Mouse (Mus musculus) cerebellum, adult 9-10 months (tissue): ENCODE data around the gene Srebf1.

Source experiments
- DNase-seq: peaks from one replicate; pipeline ENCODE4 v3.0.0; 2022

The Srebf1 gene

DNA sequence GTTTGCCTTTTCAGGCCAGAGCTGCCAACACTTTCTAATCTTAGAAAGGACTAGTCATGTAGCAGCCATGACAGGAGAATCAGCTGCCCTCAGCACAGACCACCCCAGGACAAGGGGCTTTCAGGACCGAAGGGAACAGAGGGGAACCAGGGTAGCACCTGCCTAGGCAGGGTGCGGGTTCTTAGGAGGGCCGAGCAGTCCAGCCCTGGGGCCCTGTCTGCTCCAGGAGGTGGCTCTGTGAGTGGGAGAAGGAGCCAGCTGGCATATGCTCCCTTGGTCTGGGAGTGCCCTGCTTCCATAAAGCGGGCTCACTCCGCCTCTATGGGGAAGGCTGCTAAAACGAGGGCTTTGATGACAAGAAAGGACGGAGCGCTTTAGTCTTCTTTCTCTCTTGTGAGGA, 10.9 kb upstream of the Srebf1 start:
- peak; percentile 82 for DNase-seq

DNA sequence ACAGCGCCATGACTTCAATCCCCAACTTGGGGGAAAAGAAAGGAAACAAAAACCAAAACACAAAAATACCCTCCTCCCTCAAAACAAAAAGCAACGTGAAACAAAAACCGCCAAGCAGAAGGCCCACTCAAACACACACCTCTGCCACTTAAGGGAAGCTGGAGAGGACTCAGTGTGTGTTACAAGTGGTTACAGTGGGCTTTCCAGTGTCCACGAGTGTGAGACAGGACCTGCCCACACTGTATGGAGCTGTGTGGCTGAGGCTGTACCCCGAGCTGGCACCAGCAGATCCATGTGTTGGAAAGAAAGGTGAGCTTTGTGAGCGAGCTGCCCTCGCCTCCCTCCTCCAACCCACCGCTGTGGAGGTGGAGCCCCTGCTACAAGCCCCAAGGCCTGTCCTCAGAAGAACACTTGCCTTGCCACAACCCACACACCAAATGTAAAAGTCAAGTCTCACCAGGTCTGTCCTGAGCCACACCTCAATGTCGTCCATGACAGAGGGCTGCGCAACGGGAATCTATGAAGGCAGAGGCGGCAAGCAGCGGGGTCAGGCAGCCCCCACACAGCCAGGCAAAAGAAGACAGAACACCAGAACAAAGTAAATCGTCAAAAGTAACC, 10.2 kb upstream of the Srebf1 start:
- DNase-seq, result no peak

DNA sequence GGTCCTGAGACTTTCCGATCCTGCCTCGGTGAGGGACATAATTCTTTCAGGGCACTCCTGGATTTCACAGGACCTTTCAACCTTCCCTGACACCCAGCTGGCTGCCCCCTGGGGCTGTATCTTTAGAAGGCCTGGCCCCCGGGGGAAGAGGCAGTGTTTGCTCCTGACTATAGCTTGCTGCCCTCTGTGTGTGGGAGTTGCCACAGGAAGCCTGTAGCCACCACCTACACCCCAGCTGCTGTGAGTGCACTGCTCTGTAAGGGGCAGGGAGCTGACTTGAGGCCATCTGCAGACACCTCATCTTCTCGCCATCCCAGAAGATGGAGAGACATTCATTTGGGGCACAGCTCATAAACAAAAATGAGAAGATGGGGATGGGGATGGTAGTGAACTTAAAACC, 9.6 kb upstream of the Srebf1 start:
- DNase-seq, result no peak

DNA sequence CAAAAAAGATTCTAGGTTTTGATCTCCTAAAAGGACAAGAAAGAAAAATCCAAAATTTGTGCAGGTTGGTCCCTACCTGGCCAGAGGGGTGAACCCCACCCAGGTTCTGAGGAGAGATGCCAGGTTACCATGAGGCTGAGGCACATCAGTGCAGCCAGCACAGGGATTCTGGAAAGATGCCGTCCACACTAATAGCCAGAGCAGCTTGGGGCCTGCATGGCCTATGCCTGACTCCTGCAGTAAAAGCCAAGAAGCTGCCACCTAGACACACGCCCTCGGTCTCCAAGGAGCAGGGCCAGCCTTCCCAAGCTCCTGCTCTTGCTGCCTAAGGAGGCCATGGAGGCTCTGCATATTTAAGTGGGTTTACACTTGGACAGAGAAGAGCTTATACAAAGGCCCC, 8.9 kb upstream of the Srebf1 start:
- DNase-seq, result no peak

DNA sequence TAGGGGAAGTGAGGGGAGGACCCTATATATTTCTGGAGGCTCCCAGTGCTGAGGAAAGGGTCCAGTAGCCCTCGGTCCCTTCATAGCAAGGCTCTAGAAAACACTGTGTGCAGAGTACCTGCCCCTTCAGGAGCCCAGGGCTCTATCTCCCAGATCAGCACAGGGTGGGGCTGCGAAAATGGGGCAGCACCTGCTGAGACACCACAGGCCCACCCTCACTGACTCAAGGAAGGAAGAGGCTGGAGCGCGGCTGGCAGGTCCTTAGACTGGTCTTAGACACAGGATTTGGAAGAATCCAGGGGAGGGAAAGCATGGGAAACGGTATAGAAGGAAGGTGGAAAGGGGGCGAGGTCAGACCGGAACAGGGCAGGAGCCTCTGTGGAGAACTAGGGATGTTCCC, 8.1 kb upstream of the Srebf1 start:
- DNase-seq, result no peak

DNA sequence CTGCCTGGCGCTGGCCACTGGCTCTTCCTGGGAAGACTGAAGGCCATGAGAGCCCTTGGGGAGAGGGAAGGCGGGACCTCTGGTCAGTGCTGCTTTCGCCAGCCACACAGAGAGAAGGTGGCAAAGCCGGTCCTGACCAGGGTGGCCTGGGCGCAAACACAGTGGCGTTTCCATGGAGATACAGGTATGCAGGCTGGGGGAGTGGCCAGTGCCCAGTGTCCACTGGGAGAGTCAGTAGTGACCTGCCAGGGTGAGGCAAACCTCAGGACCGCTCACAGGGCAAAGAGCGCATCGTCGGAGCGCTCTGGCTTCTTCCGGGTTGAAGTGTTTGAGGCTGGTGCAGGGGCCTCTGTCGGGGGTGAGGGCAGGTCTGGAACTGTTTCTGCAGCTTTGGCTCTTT, 7.4 kb upstream of the Srebf1 start:
- no peak for DNase-seq

DNA sequence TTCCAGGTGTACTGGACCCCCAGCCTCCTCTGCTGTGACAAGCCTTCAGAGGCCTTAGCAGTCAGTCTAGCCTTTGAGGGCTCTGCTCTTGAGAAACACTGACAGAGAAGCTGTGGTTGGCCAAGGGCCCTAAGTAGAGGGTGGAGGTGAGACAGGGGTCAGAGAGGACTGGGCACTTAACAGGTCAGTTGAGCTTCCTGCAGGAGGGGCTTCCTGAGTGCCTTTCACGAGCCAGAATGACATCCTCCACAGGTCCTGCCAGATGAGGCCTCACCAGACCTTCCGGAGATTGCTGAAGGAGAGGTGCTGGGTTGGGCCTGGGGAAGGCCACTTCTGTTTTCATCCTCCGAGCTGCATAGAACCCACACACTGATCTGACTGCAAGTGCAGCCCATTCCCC, 6.1 kb upstream of the Srebf1 start:
- no peak for DNase-seq

DNA sequence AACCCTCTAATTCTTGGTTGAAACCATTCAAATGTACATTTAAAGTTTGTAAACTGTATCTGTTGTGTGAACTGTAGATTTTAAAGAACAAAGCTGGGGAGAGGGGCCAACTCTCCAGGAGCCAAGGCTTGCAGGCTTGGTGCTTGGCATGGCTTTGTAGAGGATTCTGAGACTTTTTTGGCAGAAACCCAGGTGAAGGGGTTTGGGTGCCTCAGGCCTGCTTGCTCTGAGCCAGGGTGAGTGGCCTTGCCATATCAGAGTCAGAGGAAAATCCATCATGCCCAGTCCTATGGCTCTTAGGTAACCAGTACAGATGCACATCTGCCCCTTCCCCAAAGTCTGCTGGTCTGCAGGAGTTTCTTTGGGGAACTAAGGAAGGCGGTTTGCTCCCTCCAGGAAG, 3.5 kb upstream of the Srebf1 start:
- no peak for DNase-seq

DNA sequence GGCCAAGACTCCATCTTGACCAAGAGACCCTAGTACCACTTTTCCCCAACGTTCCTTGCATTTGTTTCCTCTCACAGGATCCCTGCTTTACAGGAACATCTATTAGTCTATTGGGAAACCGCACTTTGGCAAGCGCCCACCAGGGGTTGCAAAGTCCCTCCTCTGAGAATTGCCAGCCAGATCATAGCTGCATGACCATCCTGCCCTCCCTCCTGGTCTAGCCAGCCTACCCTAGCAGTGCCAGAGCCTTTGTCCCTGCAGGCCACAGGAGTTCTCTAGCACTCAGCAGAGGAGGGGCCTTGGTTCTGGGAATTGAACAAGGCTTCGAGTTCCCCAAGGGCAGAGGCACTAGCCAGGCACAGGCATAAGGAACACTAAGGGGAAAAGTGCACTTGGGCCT, 2.3 kb upstream of the Srebf1 start:
- DNase-seq, result no peak

DNA sequence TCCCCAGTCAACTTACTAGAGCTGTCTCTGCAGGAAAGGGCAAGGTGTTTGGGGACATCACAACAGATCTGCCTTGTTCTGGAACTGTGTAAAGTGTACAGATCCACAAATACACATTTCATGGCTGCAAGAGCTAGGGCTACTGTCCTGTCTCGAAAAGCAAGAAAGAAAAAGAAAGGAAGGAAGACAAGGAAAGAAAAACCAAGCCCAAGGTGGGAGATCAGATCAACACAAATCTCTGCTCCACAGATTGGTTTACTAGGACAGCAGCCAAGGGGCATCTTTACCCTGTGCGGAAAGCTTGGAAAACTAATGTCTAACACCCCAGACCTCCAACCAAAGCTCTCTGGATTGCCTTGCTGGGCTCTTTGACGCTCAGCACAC, 304 bp downstream of the Srebf1 start:
- no peak for DNase-seq

DNA sequence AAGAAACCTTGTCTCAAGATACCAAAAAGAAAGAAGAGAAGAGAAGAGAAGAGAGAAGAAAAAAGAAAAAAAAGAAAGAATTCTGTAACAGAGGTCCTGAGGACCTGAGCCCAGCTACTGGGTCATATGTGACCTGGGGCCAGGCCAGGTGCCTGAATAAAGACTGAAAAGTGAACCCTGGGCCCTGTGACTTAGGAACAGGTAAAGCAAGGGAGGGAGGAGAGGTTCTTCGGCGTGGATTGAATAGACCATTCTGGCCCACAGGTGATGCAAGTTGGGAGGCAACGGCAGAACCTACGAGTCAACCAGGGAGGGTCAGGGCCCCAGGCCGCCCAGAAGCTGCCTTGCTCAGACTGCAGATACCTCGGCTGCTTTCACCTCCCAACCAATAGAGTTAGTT, 956 bp downstream of the Srebf1 start:
- no peak for DNase-seq

DNA sequence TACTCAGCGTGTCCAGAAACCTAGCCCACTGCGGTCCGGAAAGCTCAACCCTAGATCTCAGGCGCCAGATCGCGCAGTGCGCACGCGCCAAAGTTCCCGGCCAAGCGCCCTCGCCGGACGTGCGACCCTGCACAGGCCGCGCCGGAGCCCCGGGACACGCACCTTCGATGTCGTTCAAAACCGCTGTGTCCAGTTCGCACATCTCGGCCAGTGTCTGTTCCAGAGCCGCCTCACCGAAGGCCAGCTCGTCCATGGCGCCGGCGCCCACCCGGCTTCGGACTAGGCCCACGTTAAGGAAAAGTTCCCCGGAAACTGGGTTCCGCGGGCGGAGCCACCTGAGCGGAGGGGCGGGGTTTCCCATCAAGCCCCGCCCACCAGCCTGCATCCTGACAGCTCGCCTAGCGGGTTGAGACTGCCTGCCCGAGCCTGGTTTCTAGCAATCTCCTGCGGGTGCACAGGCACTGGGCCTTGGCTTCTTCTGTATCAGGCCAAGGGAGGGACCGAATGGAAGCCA, 2.0 kb downstream of the Srebf1 start:
- DNase-seq, result peak; percentile 87

DNA sequence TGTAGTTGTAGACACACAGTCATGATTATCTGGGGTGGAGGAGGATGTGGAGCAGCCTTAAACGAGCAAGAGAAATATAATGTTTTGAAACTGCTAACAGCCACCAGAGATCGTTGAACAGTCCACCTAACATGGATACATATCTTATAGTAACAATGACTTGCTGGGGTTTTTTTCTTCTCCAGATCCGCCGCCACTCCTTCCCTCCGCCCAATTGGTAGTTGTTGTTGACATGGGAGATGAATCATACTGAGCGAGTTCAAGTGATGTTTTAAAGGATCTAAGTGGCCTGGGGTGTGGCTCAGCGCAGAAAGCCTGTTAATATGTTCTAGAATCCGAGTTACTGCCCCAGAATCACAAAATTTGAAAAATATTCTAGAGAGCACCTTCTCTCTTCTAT, 2.8 kb downstream of the Srebf1 start:
- no peak for DNase-seq

DNA sequence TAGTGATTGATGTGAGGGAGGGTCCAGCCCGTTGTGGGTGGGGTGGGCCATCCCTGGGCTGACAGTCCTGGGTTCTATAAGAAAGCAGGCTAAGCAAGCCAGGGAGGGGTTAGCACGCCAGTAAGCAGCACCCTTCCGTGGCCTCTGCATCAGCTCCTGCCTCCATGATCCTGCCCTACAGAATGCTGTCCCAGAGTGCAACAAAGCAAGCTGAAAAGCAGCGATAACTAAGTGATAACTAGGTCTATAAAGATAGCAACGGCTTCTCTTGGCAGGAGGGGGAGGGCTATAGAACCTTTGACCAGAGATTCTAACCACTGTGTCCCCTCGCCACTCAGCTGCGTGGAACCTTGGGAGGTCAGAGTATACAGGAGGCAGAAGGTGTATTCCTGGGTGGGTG, 4.9 kb downstream of the Srebf1 start:
- no peak for DNase-seq

DNA sequence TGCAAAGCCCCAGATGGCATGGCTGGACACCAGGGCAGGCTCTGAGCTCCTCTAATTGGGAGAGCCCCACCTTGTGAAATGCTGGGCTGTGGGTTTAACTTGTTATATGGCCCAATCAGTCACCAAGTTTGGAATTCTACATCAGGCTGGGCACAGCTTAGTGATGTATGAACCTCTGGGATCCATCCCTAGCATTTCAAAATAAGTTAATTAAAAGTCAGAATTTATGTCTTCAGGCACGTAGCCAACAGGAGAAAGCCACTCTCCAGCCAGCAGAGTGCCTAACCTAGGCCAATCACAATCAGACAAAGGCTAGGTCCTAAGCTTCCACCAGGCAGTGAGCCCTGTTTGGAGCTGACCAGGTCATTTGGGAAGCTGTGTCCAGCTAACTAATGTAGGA, 5.7 kb downstream of the Srebf1 start:
- no peak for DNase-seq

DNA sequence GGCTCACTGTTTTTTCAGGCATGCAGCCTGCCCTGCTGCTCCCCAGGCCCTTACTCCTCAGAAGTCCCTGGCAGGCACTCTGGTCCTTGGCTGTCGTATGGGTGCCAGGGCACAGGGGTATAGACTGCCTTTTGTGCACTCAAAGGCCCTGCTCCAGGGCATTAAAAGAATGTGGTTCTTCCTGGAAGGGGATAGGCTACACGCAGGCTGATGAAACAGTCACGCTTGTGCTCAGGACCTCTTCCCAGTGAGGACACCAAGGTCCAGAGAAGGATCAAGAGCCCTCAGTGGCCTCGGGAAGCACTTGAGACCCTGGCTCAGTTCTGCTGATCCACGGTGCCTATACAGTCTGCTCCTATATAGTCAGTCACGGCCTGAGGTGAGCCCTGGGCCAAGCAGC, 9.1 kb downstream of the Srebf1 start:
- no peak for DNase-seq

DNA sequence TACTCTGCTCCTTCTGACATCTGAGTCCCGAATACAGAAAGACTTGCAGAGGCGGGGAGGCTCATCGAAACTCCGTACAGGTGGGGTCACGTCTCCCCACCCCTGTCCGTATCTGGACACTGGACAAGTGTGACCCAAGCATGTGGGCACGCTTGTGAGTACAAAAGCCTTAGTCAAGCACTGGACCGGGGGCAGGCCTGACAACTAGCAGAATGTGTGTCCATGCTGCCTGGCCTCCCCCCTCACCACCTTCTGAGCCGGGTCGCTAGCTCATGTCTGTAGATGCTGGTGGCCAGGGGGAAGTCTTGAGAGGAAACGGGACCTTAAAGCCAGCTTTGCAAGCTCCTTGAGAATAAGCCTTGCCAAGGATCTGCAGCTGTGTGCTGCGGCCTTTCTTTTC, 10.6 kb downstream of the Srebf1 start:
- no peak for DNase-seq

DNA sequence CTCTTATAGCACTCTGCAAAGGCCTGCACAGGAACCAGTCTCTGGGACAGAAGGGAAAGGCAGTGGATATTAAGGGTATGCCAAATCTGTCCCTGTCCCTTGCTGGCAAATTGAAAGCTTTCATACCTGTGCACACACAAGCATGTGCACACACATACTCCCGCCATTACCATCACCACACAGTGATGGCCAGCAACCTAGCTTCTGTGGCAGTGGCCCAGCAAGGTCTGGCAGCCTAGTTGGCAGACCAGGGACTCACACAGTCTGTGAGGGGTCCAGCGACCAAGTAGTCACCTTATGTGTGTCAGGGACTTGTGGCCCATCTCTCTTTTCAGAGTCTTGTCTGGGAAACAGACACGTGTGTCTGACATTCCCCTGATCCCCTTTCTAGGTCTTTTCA, 11.2 kb downstream of the Srebf1 start:
- no peak for DNase-seq

DNA sequence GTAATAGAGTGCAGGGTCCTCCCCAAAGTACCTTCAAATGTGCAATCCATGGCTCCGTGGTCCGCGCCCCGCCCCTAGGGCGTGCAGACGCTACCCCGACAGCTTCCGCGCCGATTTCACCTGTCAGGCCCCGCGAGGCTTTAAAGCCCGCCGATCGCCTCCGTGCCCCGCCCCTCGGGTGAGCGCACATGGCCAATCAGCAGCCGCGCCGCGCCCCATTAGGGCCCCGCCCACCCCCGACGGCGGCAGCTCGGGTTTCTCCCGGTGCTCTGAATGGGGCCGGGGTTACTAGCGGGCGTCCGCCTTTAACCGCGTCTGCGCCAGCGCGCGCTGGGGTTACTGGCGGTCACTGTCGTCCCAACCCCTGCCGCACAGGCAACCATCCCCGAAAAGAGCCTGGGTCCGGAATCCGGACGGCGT, 12.1 kb downstream of the Srebf1 start:
- peak; percentile 77 for DNase-seq

DNA sequence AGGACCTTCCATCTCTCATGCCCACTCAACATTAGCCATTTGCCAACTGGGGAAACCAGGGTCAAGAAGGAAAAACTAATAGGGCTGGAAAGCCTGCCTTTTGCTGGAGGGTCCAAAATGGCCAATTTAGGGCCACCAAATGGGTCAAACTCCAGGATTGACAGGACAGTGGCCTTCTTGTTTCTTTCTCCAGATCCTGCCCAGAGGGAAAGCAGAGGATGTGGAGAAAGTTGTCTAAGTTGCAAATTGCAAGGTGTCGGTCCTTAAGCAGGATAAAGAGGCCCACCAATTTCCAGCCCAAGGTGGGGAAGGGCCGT, 12.5 kb downstream of the Srebf1 start:
- no peak for DNase-seq

DNA sequence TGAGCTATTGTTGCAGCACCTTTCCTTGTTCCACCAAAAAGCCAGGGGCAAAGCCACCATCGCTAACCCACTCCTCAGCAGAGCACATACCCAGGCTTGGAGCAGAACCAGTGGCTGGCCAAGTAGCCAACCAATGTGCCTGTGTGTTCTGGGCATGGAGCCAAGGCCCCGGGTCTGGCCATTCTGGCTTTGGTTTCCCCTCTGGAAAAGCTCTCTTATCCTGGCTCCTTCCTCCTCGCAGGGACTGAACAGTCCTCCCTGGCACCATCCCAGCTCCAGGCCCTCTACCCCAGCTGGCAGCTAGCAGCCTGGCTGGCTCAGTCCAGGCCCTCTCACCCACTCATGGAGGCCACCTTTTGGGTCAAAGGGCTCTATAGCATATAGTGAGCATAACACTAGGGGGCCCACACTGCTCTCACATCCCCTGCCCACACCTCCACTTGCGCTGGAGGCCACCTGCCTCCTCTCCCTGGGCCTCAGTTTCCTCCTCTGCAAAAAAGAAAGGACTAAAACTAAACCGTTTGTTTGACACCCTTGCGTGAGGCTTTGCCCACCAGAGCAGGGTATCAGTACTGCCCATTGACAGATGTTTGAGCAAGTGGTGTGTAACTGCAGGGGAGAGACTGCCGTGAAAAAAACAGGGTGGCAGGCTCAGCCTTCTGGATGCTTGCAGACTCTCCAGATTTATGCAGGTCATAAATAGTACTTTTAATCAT, 13.0 kb downstream of the Srebf1 start:
- DNase-seq, result peak; percentile 92

DNA sequence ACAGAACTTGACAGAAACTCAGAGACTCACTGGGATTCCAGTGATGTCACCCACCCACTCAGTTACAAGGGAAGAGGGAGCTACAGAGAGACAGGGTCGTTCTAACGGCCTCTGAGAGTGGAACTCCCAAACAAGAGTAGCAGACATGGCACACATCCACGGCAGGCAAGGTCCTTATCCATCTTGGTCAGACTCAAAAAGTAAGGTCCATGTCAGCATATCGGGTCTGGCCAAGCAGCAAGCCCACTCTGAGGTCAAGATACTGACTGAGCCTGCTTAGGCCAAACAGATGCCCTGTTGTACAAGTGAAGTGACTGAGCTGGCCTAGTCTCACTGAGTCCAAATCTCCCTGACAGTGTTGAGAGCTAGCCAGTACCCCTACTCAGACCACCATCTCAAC, 13.7 kb downstream of the Srebf1 start:
- DNase-seq, result no peak

DNA sequence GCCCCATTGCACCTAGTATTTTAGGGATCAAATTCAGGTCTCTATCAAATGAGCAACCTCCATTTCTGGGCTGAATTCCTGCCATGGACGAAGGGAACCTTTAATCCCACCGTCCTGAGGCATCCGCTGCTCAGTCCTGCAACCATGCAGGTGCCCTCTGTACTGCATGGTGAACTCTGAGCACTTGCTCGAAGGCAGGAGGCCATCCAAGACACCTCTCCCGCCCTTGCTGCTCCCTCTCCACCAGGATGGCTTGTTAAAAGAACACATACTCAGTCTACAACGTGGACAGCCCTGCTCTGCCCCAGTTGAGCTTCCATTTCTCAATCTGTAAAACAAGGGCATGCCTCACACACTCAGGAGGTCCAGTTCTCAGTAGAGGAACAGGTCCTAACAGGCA, 14.2 kb downstream of the Srebf1 start:
- no peak for DNase-seq

DNA sequence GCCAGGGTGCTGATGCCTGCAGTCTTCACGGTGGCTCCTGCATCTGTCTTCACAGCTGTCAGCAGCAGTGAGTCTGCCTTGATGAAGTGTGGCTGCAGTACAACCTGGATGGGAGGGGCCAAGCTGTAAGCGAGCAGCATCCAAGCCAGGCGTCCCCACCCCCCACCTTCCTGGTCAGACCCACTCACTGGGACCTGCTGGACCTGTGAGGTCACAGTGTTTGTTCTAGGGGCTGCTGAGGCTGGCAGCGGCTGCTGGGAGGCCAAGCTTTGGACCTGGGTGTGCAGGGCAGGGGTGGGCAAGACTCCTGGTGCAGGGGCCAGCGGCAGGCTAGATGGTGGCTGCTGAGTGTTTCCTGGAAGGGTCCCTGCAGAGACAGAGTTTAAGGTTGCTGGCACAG, 16.2 kb downstream of the Srebf1 start:
- no peak for DNase-seq

DNA sequence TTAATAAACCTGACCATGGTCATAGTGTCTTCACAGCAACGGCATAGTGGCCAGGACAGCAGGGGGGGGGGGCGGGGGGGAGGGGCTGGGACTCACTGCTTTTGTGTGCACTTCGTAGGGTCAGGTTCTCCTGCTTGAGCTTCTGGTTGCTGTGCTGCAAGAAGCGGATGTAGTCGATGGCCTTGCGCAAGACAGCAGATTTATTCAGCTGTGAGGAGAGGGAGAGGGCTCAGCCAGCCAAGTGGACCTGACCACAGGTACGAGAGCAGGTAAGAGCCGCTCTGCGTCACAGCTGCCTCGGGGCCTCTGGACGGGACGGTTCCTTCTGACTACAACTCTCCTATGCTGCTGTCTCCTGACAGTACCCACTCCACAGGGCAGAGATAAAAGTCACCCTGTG, 17.4 kb downstream of the Srebf1 start:
- DNase-seq, result no peak
